Mouse (Mus musculus) lung, adult 10 weeks (tissue): Measurements from ENCODE around the gene Grcc10. TPM values are rescaled to one million over a fixed set of nuclear protein-coding genes. Genes with fewer than 3 reads are reported as not detected.

ENCODE experiments used
- polyA plus RNA-seq: library from polyadenylated mRNA; stranded (reverse); fragments of 350-450 nt; fragmentation: Illumina TruSeq; extraction: RNeasy Lipid Tissue Mini Kit (QIAGEN cat#74804); gene quantifications from one replicate; pipeline ENCODE4 v1.2.3, GENCODE M21; 2014; ENCODE audit warnings: low read depth, low replicate concordance; ENCODE audit not compliant: insufficient read depth

Gene Grcc10
- 242 TPM for polyA plus RNA-seq

GRCm38 (mm10) chr6:124740888-124741761, at the start of gene Grcc10:
Grcc10 (minus strand) TSS chr6:124741374.

GRCm38 (mm10) chr6:124779222-124779983, 38.2 kb upstream of the Grcc10 start, which contains the start of gene Lrrc23:
Lrrc23 (minus strand) TSS chr6:124779727.

GRCm38 (mm10) chr6:124769101-124769765, 28.1 kb upstream of the Grcc10 start, which contains the start of gene Eno2:
Eno2 (minus strand) TSS chr6:124769673.

GRCm38 (mm10) chr6:124755831-124756595, 14.8 kb upstream of the Grcc10 start, which contains the start of the genes Gm45234 and Atn1:
Gm45234 (minus strand) TSS chr6:124756021.
Atn1 (minus strand) TSS chr6:124756524.

GRCm38 (mm10) chr6:124738511-124739023, 2.6 kb downstream of the Grcc10 start, which contains the start of gene Ptpn6:
Ptpn6 (minus strand) TSS chr6:124738714.

GRCm38 (mm10) chr6:124711824-124712782, 29.1 kb downstream of the Grcc10 start, which contains the start of the genes Emg1 and Phb2:
Emg1 (minus strand) TSS chr6:124712178.
Phb2 (plus strand) TSS chr6:124712336.

Other genes starting within 250 kb of the Grcc10 start
- 3.7 TPM for gene C1rl, start 248.3 kb downstream of the Grcc10 start, polyA plus RNA-seq
- gene C1ra, start 229.0 kb downstream of the Grcc10 start, polyA plus RNA-seq = 40.1 TPM
- 74.9 TPM for gene C1s1, start 199.0 kb downstream of the Grcc10 start, polyA plus RNA-seq
- gene C1rb, start 171.1 kb downstream of the Grcc10 start, polyA plus RNA-seq = not detected
- gene C1s2, start 105.3 kb downstream of the Grcc10 start, polyA plus RNA-seq = not detected
- 29.1 TPM for gene Lpcat3, start 78.3 kb downstream of the Grcc10 start, polyA plus RNA-seq
- gene Emg1, start 29.2 kb downstream of the Grcc10 start, polyA plus RNA-seq = 102 TPM
- gene Phb2, start 29.0 kb downstream of the Grcc10 start, polyA plus RNA-seq = 92.0 TPM
- 42.2 TPM for gene Ptpn6, start 2.7 kb downstream of the Grcc10 start, polyA plus RNA-seq
- not detected for gene Gm45234, start 14.6 kb upstream of the Grcc10 start, polyA plus RNA-seq
- 13.2 TPM for gene Atn1, start 15.2 kb upstream of the Grcc10 start, polyA plus RNA-seq
- gene Eno2, start 28.3 kb upstream of the Grcc10 start, polyA plus RNA-seq = 1.5 TPM
- 33.3 TPM for gene Lrrc23, start 38.4 kb upstream of the Grcc10 start, polyA plus RNA-seq
- gene Spsb2, start 67.3 kb upstream of the Grcc10 start, polyA plus RNA-seq = 15.0 TPM
- 125 TPM for gene Tpi1, start 72.9 kb upstream of the Grcc10 start, polyA plus RNA-seq
- gene Usp5, start 88.1 kb upstream of the Grcc10 start, polyA plus RNA-seq = 35.8 TPM
- gene Cdca3, start 88.2 kb upstream of the Grcc10 start, polyA plus RNA-seq = 2.7 TPM
- not detected for gene Gnb3, start 98.9 kb upstream of the Grcc10 start, polyA plus RNA-seq
- 16.9 TPM for gene P3h3, start 116.4 kb upstream of the Grcc10 start, polyA plus RNA-seq
- 0.08 TPM for gene Gpr162, start 122.6 kb upstream of the Grcc10 start, polyA plus RNA-seq
- gene Cd4, start 146.8 kb upstream of the Grcc10 start, polyA plus RNA-seq = 2.3 TPM
- gene Lag3, start 170.3 kb upstream of the Grcc10 start, polyA plus RNA-seq = 1.4 TPM
- gene Ptms, start 178.7 kb upstream of the Grcc10 start, polyA plus RNA-seq = 863 TPM
- gene Mlf2, start 190.0 kb upstream of the Grcc10 start, polyA plus RNA-seq = 166 TPM
- 66.9 TPM for gene Cops7a, start 224.2 kb upstream of the Grcc10 start, polyA plus RNA-seq